Mouse (Mus musculus) liver, embryonic 15.5 days (tissue): ENCODE results near the gene Slc2a6. TPM values are rescaled to one million over a fixed set of nuclear protein-coding genes. Genes with fewer than 3 reads are reported as not detected.

ENCODE experiments used
- ATAC-seq: fragments of 200-750 bp; cut with Nextera tagmentation; 2 replicates; pipeline ENCODE4 v1.8.0; 2017; ENCODE audit warnings: moderate number of reproducible peaks, mild to moderate bottlenecking, moderate library complexity; ENCODE audit not compliant: insufficient read depth
- H3K27ac ChIP-seq: fragments of 300-500 bp; sonication (generic); replicated peaks from 2 replicates; pipeline ENCODE4 v1.5.1; 2015; ENCODE audit warnings: mild to moderate bottlenecking, inconsistent platforms
- H3K27me3 ChIP-seq: fragments of 300-500 bp; sonication (generic); 2 replicates; pipeline ENCODE4 v1.6.1; 2015; ENCODE audit warnings: mild to moderate bottlenecking, inconsistent platforms
- H3K36me3 ChIP-seq: fragments of 300-500 bp; sonication (generic); replicated peaks from 2 replicates; pipeline ENCODE4 v1.6.1; 2015; ENCODE audit warnings: moderate library complexity, mild to moderate bottlenecking, inconsistent platforms
- H3K4me1 ChIP-seq: fragments of 300-500 bp; sonication (generic); replicated peaks from 2 replicates; pipeline ENCODE4 v1.6.1; 2015; ENCODE audit warnings: inconsistent platforms
- H3K4me2 ChIP-seq: fragments of 300-500 bp; sonication (generic); 2 replicates; pipeline ENCODE4 v1.6.1; 2015; ENCODE audit warnings: moderate library complexity, mild to moderate bottlenecking, inconsistent platforms
- H3K4me3 ChIP-seq: fragments of 300-500 bp; sonication (generic); replicated peaks from 2 replicates; pipeline ENCODE4 v1.5.1; 2015; ENCODE audit warnings: mild to moderate bottlenecking, inconsistent platforms
- H3K9ac ChIP-seq: fragments of 300-500 bp; sonication (generic); 2 replicates; pipeline ENCODE4 v1.6.1; 2015; ENCODE audit warnings: moderate library complexity, mild to moderate bottlenecking, inconsistent platforms
- H3K9me3 ChIP-seq: fragments of 300-500 bp; sonication (generic); replicated peaks from 2 replicates; pipeline ENCODE4 v1.6.1; 2016; ENCODE audit warnings: inconsistent platforms
- WGBS: fragments of 180-500 bp; shearing (Covaris S2); methylation state at CpG from one replicate; pipeline ENCODE4 v1.1.7; 2015; ENCODE audit warnings: mixed read lengths; ENCODE audit not compliant: insufficient replicate concordance; 5-methylcytosine and 5-hydroxymethylcytosine counted together
- polyA plus RNA-seq: library from polyadenylated mRNA; unstranded; fragments of >200 nt; fragmentation: Nextera tagmentation; extraction: Ambion mirVana; gene quantifications from 2 replicates; pipeline ENCODE4 v1.2.1, GENCODE M21; 2015

The Slc2a6 gene
- polyA plus RNA-seq, 1 experiment from 2014 or later = 0.29 TPM

DNA sequence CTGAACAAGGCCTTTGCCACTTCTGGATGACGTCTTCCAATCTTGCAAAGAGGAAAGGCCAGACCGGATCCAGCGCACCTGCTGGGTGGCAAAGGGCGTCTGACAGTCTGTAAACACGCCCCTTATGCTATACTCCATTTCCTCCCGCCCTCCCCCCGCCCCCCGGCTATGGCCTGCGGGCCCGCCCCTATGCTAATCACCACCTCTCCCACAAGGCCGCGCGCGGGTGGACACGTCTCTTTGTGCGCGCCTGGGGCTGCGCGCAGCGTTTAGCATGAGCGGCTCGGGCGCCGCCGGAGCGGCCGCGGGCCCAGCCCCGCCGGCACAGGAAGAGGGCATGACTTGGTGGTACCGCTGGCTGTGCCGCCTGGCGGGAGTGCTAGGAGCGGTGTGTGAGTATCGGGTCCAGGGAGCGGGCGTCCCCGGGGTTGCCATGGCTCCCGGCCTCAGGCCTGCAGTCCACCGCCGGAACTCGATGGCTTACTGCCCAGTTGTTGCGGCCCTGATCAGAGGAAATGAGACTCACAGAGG, 18.0 kb downstream of the Slc2a6 start, which contains the start of gene Cacfd1:
Cacfd1 (plus strand) TSS at position 213 of the 531 bp plus-strand sequence.
- Histone ChIP-seq H3K9me3 (no peaks in the 10 kb centered on the region), H3K4me1 (peaks cover 27% of the 10 kb centered on the region), H3K4me2 (peak within 1 kb of the TSS; percentile 81), H3K4me3 (peak within 1 kb of the TSS; percentile 71), H3K36me3 (peaks cover 14% of the 10 kb centered on the region), H3K27me3 (no peaks in the 10 kb centered on the region), H3K27ac (peak within 1 kb of the TSS; percentile 59), H3K9ac (peak within 1 kb of the TSS; percentile 77)
- under 1% methylated on average over 43 of the region's 43 CpGs for WGBS
- ATAC-seq = peak; percentile 91

DNA sequence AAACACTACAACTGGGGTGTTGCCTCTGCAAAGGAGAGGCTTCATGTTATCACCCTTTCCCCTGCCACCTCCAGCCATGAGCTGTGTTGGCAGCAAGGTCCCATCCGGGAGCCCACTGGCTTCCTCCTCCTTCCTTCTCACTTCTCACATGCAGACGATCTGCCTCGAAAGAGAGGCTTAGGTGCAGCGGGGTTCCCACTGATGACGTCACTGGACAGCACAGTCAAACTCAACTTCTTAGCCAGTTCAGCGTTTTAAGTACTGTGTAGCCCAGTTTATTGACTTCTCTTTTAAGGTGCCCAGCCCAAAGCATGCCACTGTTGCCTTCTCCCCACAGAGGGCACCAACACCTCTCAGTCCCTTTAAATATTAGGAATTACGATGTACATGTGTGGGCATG, 20.1 kb downstream of the Slc2a6 start:
- WGBS = 54% methylated on average over 7 of the region's 7 CpGs
- peaks cover 27% of the 10 kb centered on the region for H3K4me1 ChIP-seq
- H3K9ac ChIP-seq = no peak overlapping the region
- H3K27ac ChIP-seq = no peak overlapping the region
- no peak overlapping the region for H3K4me2 ChIP-seq
- no peaks in the 10 kb centered on the region for H3K9me3 ChIP-seq
- H3K36me3 ChIP-seq = no peaks in the 10 kb centered on the region
- no peaks in the 10 kb centered on the region for H3K27me3 ChIP-seq
- no peak for ATAC-seq
- no peak overlapping the region for H3K4me3 ChIP-seq

DNA sequence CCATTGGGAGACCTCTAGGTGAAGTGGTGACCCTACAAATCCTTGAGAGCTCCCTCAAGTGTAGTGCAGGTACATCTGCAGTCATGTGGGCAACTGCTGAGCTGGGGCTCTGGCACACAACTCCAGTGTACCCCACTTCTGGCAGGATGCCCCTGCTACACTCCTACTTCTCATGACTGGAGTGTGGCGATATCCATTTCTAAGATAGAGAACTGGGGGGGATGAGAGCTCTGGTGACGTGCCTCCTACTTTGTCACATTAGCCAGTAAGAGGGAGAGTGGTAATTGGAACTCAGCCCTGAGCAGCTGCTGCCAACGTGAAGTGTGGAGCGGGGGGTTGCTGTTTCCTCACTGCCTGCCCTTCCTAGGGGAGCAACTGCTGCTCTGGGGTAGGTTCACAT, 21.5 kb downstream of the Slc2a6 start:
- Histone ChIP-seq H3K9me3 (no peaks in the 10 kb centered on the region), H3K4me3 (no peak overlapping the region), H3K36me3 (no peaks in the 10 kb centered on the region), H3K27me3 (no peaks in the 10 kb centered on the region), H3K4me1 (peaks cover 21% of the 10 kb centered on the region), H3K9ac (no peak overlapping the region), H3K4me2 (no peak overlapping the region), H3K27ac (no peak overlapping the region)
- no peak for ATAC-seq
- 56% methylated on average over 4 of the region's 4 CpGs for WGBS

DNA sequence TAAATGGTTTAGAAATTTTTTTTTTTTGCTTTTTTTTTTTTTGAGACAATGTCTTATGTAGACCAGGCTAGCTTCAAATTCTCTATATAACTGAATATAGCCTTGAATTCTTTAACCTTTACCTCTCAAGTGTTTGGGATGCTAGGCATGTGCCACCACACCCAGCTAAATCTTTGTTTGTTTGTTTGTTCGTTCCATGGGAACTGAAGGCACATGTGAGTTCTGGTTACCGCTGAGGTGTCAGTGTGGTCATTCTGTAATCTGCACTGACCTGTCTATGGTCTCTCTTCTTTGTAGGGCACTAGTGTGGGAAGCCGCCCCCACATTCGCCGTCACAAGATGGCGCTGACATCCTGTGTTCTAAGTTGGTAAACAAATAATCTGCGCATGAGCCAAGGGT, 29.8 kb downstream of the Slc2a6 start:
- Histone ChIP-seq H3K9me3 (no peaks in the 10 kb centered on the region), H3K9ac (no peak overlapping the region), H3K4me3 (no peak overlapping the region), H3K36me3 (no peaks in the 10 kb centered on the region), H3K4me1 (peaks cover 3% of the 10 kb centered on the region), H3K27me3 (no peaks in the 10 kb centered on the region), H3K4me2 (no peak overlapping the region), H3K27ac (no peak overlapping the region)
- no peak for ATAC-seq
- WGBS = 77% methylated on average over 7 of the region's 7 CpGs

DNA sequence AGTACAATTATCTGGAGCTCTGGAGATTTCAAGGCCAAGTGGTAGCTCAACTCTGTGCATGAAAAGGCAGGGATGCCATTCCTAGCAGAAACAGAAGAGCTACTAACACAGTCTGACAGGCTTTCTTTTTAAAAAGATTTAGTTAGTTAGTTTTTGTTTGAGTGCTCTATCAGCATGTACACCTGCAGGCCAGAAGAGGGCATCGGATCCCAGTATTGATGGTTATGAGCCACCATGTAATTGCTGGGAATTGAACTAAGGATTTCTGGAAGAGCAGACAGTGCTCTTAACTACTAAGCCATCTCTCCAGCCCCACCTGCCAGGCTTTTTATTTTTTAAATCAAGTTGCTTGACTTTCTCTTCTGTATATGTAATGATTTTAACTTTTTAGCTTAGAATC, 30.3 kb downstream of the Slc2a6 start:
- Histone ChIP-seq H3K9ac (no peak overlapping the region), H3K4me3 (no peak overlapping the region), H3K27me3 (no peaks in the 10 kb centered on the region), H3K4me1 (peaks cover 3% of the 10 kb centered on the region), H3K27ac (no peak overlapping the region), H3K9me3 (no peaks in the 10 kb centered on the region), H3K4me2 (no peak overlapping the region), H3K36me3 (no peaks in the 10 kb centered on the region)
- ATAC-seq = no peak
- WGBS = 77% methylated on average over 1 of the region's 1 CpGs

DNA sequence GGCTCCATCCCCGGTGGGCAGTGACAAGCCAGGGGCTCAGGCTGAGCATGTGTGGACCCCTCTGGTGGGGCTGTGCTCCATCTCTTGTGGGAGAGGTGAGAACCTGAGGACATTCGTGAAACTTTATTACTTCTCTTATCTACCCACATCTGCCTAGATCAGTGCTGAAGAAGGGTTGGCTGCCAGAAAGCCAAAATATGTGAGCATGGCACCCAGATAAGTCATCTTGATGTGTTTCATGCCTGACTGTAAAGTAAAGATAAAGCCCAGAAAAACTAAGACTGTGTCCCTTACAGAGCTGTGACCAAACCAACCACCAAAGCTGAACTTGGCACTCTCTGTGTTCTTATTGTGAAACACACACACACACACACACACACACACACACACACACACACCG, 33.9 kb downstream of the Slc2a6 start:
- ATAC-seq = no peak
- H3K27me3 ChIP-seq = no peaks in the 10 kb centered on the region
- WGBS = 44% methylated on average over 3 of the region's 3 CpGs
- H3K9ac ChIP-seq = no peak overlapping the region
- H3K27ac ChIP-seq = no peak overlapping the region
- H3K4me2 ChIP-seq = no peak overlapping the region
- no peaks in the 10 kb centered on the region for H3K36me3 ChIP-seq
- H3K4me3 ChIP-seq = no peak overlapping the region
- no peaks in the 10 kb centered on the region for H3K9me3 ChIP-seq
- H3K4me1 ChIP-seq = peaks cover 3% of the 10 kb centered on the region

DNA sequence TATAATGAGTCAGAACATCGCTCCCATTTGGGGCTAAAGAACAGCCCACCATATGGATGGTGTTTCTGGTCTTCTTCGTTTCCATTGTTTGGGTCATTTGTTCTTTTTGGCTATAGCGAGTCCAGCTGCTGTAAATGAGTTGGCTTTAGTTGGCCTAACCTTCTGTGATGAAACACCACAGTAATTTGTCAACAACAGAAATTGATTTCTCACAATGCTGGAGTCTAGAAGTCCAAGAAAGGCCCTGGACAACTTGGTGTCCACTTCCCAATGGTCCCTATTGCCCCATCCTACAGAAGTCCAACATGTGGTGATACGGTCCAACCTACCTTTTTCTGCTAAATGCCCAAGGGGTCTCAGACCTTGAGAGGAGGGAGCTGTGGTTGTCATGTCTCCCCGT, 43.2 kb downstream of the Slc2a6 start:
- no peak overlapping the region for H3K4me3 ChIP-seq
- no peaks in the 10 kb centered on the region for H3K9me3 ChIP-seq
- no peak overlapping the region for H3K9ac ChIP-seq
- H3K4me1 ChIP-seq = no peaks in the 10 kb centered on the region
- no peak overlapping the region for H3K4me2 ChIP-seq
- H3K27ac ChIP-seq = no peak overlapping the region
- H3K27me3 ChIP-seq = no peaks in the 10 kb centered on the region; the same call in 1 of the 2 replicates
- H3K36me3 ChIP-seq = no peaks in the 10 kb centered on the region
- 60% methylated on average over 5 of the region's 5 CpGs for WGBS
- peak; percentile 38; the same call in 1 of the 2 replicates for ATAC-seq

DNA sequence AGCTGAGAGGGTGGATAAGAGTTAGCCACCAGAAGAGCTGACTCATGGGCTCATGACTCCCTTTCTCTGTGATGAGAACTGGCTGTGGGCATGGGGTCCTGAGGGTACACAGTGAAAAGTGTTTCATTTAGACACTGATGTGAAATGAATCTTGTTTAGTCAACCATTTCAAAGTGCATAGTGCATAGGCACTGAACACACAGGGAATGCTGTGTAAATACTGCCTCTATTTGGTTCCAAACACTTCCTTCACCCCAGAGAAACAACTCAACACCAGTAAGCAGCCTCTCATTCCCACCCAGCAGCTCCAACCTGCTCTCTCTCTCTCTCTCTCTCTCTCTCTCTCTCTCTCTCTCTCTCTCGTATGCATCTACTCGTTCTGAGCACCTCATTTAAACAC, 43.6 kb downstream of the Slc2a6 start:
- no peaks in the 10 kb centered on the region for H3K4me1 ChIP-seq
- H3K4me3 ChIP-seq = no peak overlapping the region
- no peak overlapping the region for H3K9ac ChIP-seq
- H3K9me3 ChIP-seq = no peaks in the 10 kb centered on the region
- no peaks in the 10 kb centered on the region; the same call in 1 of the 2 replicates for H3K27me3 ChIP-seq
- ATAC-seq = peak; percentile 33; the same call in 1 of the 2 replicates
- WGBS = 37% methylated on average over 2 of the region's 2 CpGs
- no peak overlapping the region for H3K27ac ChIP-seq
- H3K4me2 ChIP-seq = no peak overlapping the region
- H3K36me3 ChIP-seq = no peaks in the 10 kb centered on the region

DNA sequence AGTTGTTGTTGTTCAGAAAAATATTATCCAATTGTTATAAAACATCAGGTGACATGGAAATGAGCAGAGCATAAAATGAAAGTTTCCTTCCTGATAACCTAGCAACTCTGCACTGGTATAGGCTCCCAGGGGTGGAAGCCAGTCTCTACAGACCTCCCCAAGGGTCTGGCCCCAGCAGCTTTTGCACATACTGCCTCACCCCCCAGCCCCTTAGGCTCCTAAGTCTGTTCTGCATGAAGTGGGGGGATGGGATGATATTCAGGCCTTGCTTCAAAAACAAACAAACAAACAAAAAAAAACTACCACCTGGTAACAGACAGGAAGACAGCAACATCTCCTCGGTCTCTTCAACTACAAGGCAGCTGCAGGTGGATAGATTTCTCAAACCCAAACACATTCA, 47.4 kb downstream of the Slc2a6 start:
- Histone ChIP-seq H3K27ac (no peak overlapping the region), H3K9ac (no peak overlapping the region), H3K4me1 (no peaks in the 10 kb centered on the region), H3K4me2 (no peak overlapping the region), H3K4me3 (no peak overlapping the region), H3K27me3 (no peaks in the 10 kb centered on the region; the same call in none of the 2 replicates), H3K9me3 (no peaks in the 10 kb centered on the region), H3K36me3 (no peaks in the 10 kb centered on the region)
- ATAC-seq = no peak
- WGBS = 46% methylated on average over 1 of the region's 1 CpGs

DNA sequence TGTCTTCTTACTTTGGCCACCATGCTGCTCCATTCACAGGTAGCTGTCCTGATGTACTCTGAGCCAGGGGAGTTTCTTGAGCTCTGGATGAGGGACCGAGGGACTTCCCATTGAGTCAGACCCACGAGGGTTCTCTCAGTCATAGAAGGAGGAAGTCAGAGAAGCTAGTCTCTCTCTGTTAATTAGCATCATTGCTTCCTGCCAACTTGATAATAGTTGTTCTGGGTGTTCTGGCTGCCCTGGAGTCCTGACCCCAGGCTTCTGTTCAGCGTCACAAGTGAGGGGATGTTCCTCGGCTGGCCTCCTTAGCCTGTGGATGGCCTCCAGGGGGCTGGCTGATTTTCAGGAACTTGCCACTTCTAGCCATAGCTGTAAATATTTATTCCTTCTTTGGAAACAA, 53.8 kb downstream of the Slc2a6 start:
- H3K27me3 ChIP-seq = no peaks in the 10 kb centered on the region; the same call in none of the 2 replicates
- 0 out of 2 replicates have a peak overlapping the region, but pooled peaks have one; percentile 9 for H3K27ac ChIP-seq
- H3K36me3 ChIP-seq = no peaks in the 10 kb centered on the region
- H3K4me2 ChIP-seq = no peak overlapping the region
- no peak overlapping the region for H3K4me3 ChIP-seq
- ATAC-seq = no peak
- no peaks in the 10 kb centered on the region; the same call in 1 of the 2 replicates for H3K4me1 ChIP-seq
- WGBS = 11% methylated on average over 4 of the region's 4 CpGs
- H3K9ac ChIP-seq = no peak overlapping the region
- no peaks in the 10 kb centered on the region for H3K9me3 ChIP-seq

DNA sequence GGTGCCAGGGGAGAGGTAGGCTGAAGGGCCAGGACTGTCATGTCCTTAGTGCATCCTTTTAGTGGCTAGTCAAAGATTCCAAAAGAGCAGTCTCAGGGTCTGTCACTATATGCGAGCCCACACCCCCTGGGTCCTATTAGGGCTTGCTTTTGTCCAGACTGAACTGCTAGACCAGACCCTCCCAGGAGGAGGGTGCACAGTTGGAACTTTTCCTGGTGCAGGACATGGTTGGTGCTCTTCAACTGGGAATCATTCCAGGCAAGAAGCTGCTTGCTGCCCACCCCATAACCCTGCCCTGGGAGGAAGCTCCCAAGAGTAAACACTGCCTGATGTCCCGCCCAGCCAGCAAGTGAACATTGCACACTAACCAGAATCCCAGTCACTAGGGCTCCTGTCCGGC, 54.7 kb downstream of the Slc2a6 start, which contains the start of gene Adamts13:
Adamts13 (plus strand) TSS at position 301 of the 400 bp plus-strand sequence.
- H3K9me3 ChIP-seq = no peaks in the 10 kb centered on the region
- no peak within 1 kb of the TSS for H3K9ac ChIP-seq
- H3K36me3 ChIP-seq = no peaks in the 10 kb centered on the region
- H3K4me3 ChIP-seq = no peak within 1 kb of the TSS
- peak; percentile 34; the same call in 1 of the 2 replicates for ATAC-seq
- H3K27ac ChIP-seq = 0 out of 2 replicates have a peak within 1 kb of the TSS, but pooled peaks have one; percentile 9
- 29% methylated on average over 3 of the region's 3 CpGs for WGBS
- no peaks in the 10 kb centered on the region; the same call in 1 of the 2 replicates for H3K27me3 ChIP-seq
- no peak within 1 kb of the TSS for H3K4me2 ChIP-seq
- H3K4me1 ChIP-seq = no peaks in the 10 kb centered on the region; the same call in 1 of the 2 replicates
